Mouse (Mus musculus): Measurements from ENCODE around the gene Scnn1g. TPM values are rescaled to one million over a fixed set of nuclear protein-coding genes. Genes with fewer than 3 reads are reported as not detected.

Scnn1g gene
- polyA plus RNA-seq, 1 experiment: 34.8 TPM

- Histone ChIP-seq H3K4me1 (ENCODE audit: control insufficient read depth, insufficient read depth, low read length) (no peaks in the 10 kb centered on the region), H3K4me3 (ENCODE audit: insufficient read depth, low read depth, low read length) (no peak overlapping the region), H3K36me3 (ENCODE audit: control insufficient read depth, insufficient read depth, low read length) (no peaks in the 10 kb centered on the region), H3K27me3 (replicated peaks; ENCODE audit: control insufficient read depth, insufficient read depth, low read length) (no peaks in the 10 kb centered on the region), H3K27ac (ENCODE audit: insufficient read depth, low read depth, low read length) (no peak overlapping the region)
- 80% methylated on average over 3 of the region's 3 CpGs for WGBS
- no peak for DNase-seq
- no peak for TF ChIP-seq POLR2A (IDR thresholded peaks at IDR 0.05; ENCODE audit: low read depth, low read length)
- no peak for TF ChIP-seq CTCF (conservative IDR thresholded peaks at IDR 0.05; ENCODE audit: insufficient read depth, insufficient read length, low read depth, low read length)
Measured at GRCm38 (mm10) chr7:121700480-121700879, 33.8 kb upstream of the Scnn1g start.

- 68% methylated on average over 6 of the region's 6 CpGs for WGBS
- Histone ChIP-seq H3K27me3 (replicated peaks; ENCODE audit: control insufficient read depth, insufficient read depth, low read length) (no peaks in the 10 kb centered on the region), H3K4me1 (ENCODE audit: control insufficient read depth, insufficient read depth, low read length) (peaks cover 7% of the 10 kb centered on the region; the same call in 1 of the 2 replicates), H3K27ac (ENCODE audit: insufficient read depth, low read depth, low read length) (no peak overlapping the region), H3K36me3 (ENCODE audit: control insufficient read depth, insufficient read depth, low read length) (no peaks in the 10 kb centered on the region), H3K4me3 (ENCODE audit: insufficient read depth, low read depth, low read length) (no peak overlapping the region)
- no peak for DNase-seq
- TF ChIP-seq CTCF (conservative IDR thresholded peaks at IDR 0.05; ENCODE audit: insufficient read depth, insufficient read length, low read depth, low read length) (no peak), POLR2A (IDR thresholded peaks at IDR 0.05; ENCODE audit: low read depth, low read length) (no peak)
Measured at GRCm38 (mm10) chr7:121701983-121702382, 32.3 kb upstream of the Scnn1g start.

- no peak for DNase-seq
- WGBS: 92% methylated on average over 2 of the region's 2 CpGs
- Histone ChIP-seq H3K4me1 (ENCODE audit: control insufficient read depth, insufficient read depth, low read length) (peaks cover 7% of the 10 kb centered on the region; the same call in 1 of the 2 replicates), H3K27me3 (replicated peaks; ENCODE audit: control insufficient read depth, insufficient read depth, low read length) (no peaks in the 10 kb centered on the region), H3K27ac (ENCODE audit: insufficient read depth, low read depth, low read length) (no peak overlapping the region), H3K36me3 (ENCODE audit: control insufficient read depth, insufficient read depth, low read length) (no peaks in the 10 kb centered on the region), H3K4me3 (ENCODE audit: insufficient read depth, low read depth, low read length) (no peak overlapping the region)
- no peak for TF ChIP-seq POLR2A (IDR thresholded peaks at IDR 0.05; ENCODE audit: low read depth, low read length)
- no peak for TF ChIP-seq CTCF (conservative IDR thresholded peaks at IDR 0.05; ENCODE audit: insufficient read depth, insufficient read length, low read depth, low read length)
Measured at GRCm38 (mm10) chr7:121705051-121705450, 29.2 kb upstream of the Scnn1g start.

- Histone ChIP-seq H3K27ac (ENCODE audit: insufficient read depth, low read depth, low read length) (no peak overlapping the region), H3K36me3 (ENCODE audit: control insufficient read depth, insufficient read depth, low read length) (no peaks in the 10 kb centered on the region), H3K27me3 (replicated peaks; ENCODE audit: control insufficient read depth, insufficient read depth, low read length) (no peaks in the 10 kb centered on the region), H3K4me3 (ENCODE audit: insufficient read depth, low read depth, low read length) (peak overlapping the region; percentile 69), H3K4me1 (ENCODE audit: control insufficient read depth, insufficient read depth, low read length) (peaks cover 7% of the 10 kb centered on the region; the same call in 1 of the 2 replicates)
- WGBS: 2% methylated on average over 71 of the region's 77 CpGs
- no peak for TF ChIP-seq CTCF (conservative IDR thresholded peaks at IDR 0.05; ENCODE audit: insufficient read depth, insufficient read length, low read depth, low read length)
- no peak for TF ChIP-seq POLR2A (IDR thresholded peaks at IDR 0.05; ENCODE audit: low read depth, low read length)
- DNase-seq: peak; percentile 66
Measured at GRCm38 (mm10) chr7:121706411-121707072, 27.7 kb upstream of the Scnn1g start.

- Histone ChIP-seq H3K4me1 (ENCODE audit: control insufficient read depth, insufficient read depth, low read length) (peaks cover 7% of the 10 kb centered on the region; the same call in 1 of the 2 replicates), H3K36me3 (ENCODE audit: control insufficient read depth, insufficient read depth, low read length) (no peaks in the 10 kb centered on the region), H3K27me3 (replicated peaks; ENCODE audit: control insufficient read depth, insufficient read depth, low read length) (no peaks in the 10 kb centered on the region), H3K4me3 (ENCODE audit: insufficient read depth, low read depth, low read length) (peak within 1 kb of the TSS; percentile 69), H3K27ac (ENCODE audit: insufficient read depth, low read depth, low read length) (no peak within 1 kb of the TSS)
- peak; percentile 97 for DNase-seq
- TF ChIP-seq CTCF (conservative IDR thresholded peaks at IDR 0.05; ENCODE audit: insufficient read depth, insufficient read length, low read depth, low read length): no peak
- TF ChIP-seq POLR2A (IDR thresholded peaks at IDR 0.05; ENCODE audit: low read depth, low read length): no peak
- 1% methylated on average over 78 of the region's 82 CpGs for WGBS
Measured at GRCm38 (mm10) chr7:121707073-121707667, 27.1 kb upstream of the Scnn1g start, which contains the start of gene Usp31. Gene Usp31 (minus strand): TSS chr7:121707253.

GRCm38 (mm10) chr7:121711171-121711570, 23.1 kb upstream of the Scnn1g start:
- no peak overlapping the region for H3K27ac ChIP-seq (ENCODE audit: insufficient read depth, low read depth, low read length)
- H3K4me1 ChIP-seq (ENCODE audit: control insufficient read depth, insufficient read depth, low read length): peaks cover 2% of the 10 kb centered on the region; the same call in 1 of the 2 replicates
- H3K4me3 ChIP-seq (ENCODE audit: insufficient read depth, low read depth, low read length): no peak overlapping the region
- H3K27me3 ChIP-seq (replicated peaks; ENCODE audit: control insufficient read depth, insufficient read depth, low read length): no peaks in the 10 kb centered on the region; the same call in 1 of the 2 replicates
- TF ChIP-seq CTCF (conservative IDR thresholded peaks at IDR 0.05; ENCODE audit: insufficient read depth, insufficient read length, low read depth, low read length) (no peak), POLR2A (IDR thresholded peaks at IDR 0.05; ENCODE audit: low read depth, low read length) (no peak)
- WGBS: 37% methylated on average over 2 of the region's 2 CpGs
- no peak for DNase-seq
- no peaks in the 10 kb centered on the region for H3K36me3 ChIP-seq (ENCODE audit: control insufficient read depth, insufficient read depth, low read length)

GRCm38 (mm10) chr7:121717031-121717430, 17.2 kb upstream of the Scnn1g start:
- no peak for DNase-seq
- Histone ChIP-seq H3K36me3 (ENCODE audit: control insufficient read depth, insufficient read depth, low read length) (no peaks in the 10 kb centered on the region), H3K27me3 (replicated peaks; ENCODE audit: control insufficient read depth, insufficient read depth, low read length) (no peaks in the 10 kb centered on the region; the same call in 1 of the 2 replicates), H3K27ac (ENCODE audit: insufficient read depth, low read depth, low read length) (no peak overlapping the region), H3K4me3 (ENCODE audit: insufficient read depth, low read depth, low read length) (no peak overlapping the region), H3K4me1 (ENCODE audit: control insufficient read depth, insufficient read depth, low read length) (no peaks in the 10 kb centered on the region)
- 75% methylated on average over 7 of the region's 7 CpGs for WGBS
- TF ChIP-seq CTCF (conservative IDR thresholded peaks at IDR 0.05; ENCODE audit: insufficient read depth, insufficient read length, low read depth, low read length): no peak
